Mouse (Mus musculus): ENCODE results near the gene Ip6k1.
A peak's percentile ranks its signal among the peaks of the same experiment; 100 is the strongest.
"Not testable (repeated sequence)": the region's sequence is repeated elsewhere in the genome, so short reads cannot be mapped to it uniquely, and the experiment has no call there.

The Ip6k1 gene

GRCm38 (mm10) chr9:107981684-107982605 is 20.4 kb upstream of the Ip6k1 start:
- DNase-seq (ENCODE audit: extremely low read depth, insufficient read length, low spot score) = no peak

DNA sequence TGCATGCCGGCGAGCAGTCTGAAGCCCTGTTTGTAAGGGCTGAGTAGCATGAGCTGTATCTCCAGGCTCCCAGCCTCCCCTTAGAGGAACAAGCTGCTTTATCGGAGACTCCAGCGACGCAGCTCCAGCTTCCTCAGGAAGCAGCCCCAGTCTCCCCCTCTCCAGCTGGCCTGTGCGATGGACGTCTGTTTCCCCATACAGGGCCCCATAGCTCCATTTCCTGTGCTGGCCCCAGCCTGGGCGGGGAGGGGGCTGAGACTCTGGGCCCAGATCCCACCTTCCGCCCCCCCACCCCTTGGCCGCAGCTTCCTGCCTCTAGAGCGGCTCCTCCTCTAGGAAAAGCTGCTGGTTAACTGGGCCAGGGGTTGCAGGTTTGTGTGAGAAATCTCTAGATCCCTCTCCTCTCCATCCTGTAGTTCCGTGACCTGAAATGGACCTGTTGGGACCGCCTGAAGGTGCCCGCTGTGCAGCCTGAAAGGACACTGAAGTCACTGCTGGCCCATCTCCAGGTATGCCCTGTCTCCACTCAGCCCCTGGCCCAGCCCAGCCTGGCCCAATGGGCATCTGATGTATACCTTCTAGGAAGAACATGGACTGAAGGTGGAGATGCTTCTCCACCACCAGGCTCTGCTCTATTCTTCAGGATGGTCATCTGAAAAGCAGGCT is 19.5 kb upstream of the Ip6k1 start, which contains the start of gene Gm20661:
TSS of gene Gm20661 (plus strand) at position 378 of the 666 bp plus-strand sequence.
- no peak for DNase-seq (ENCODE audit: extremely low read depth, insufficient read length, low spot score)

DNA sequence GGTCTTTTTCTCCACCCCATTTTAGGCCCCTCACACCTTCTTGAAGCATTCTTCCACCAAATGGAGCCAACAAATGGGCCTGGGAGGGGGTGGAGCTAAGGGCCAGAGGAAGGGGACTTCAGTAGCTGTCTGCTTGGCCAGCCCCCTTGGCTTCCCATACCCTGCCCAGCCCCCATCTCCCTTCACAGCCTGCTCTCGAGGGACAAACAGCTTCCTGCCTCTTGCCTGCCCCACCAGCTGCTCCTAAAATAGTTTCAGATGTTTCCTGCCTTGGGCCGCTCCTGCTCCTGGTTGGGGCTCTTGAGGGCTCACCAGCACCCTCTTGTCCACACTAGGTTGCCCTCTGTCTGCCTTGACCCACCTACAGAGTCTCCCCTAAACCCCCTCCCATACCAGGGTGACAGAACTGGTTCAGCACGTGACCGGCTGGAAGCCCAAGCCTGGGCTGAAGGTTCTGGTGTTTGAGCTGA is 18.8 kb upstream of the Ip6k1 start:
- no peak for DNase-seq (ENCODE audit: extremely low read depth, insufficient read length, low spot score)

GRCm38 (mm10) chr9:107984052-107984753 is 18.1 kb upstream of the Ip6k1 start:
- no peak for DNase-seq (ENCODE audit: extremely low read depth, insufficient read length, low spot score)

GRCm38 (mm10) chr9:107984754-107985055 is 17.6 kb upstream of the Ip6k1 start:
- DNase-seq (ENCODE audit: extremely low read depth, insufficient read length, low spot score) = no peak

- peak; percentile 93 for DNase-seq (ENCODE audit: extremely low read depth, insufficient read length, low spot score)
Observed at GRCm38 (mm10) chr9:107985131-107986119, 16.9 kb upstream of the Ip6k1 start, which contains the start of gene Inka1. Gene Inka1, minus strand, starts transcription at chr9:107985879.

DNA sequence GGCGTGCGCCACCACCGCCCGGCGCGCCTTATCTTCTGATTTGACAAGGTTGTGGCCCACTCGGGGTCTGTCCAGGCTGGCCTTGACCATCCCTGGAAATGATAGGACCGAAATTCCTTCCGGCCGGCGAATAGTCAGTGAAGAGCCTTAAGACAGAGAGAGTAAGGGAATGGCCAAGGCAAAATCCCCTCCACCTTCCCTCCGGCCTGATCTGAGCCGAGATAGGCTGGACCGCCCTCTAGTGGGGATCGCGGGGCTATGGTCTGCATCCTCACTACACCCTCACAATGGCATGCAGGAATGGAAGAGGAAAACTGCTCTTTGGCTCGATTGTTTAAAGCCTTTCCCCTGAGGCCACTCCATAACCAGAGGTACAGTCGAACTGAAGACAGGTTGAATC is 15.9 kb upstream of the Ip6k1 start:
- peak; percentile 62 for DNase-seq (ENCODE audit: extremely low read depth, insufficient read length, low spot score)

GRCm38 (mm10) chr9:107987950-107988349 is 14.4 kb upstream of the Ip6k1 start:
- no peak for DNase-seq (ENCODE audit: extremely low read depth, insufficient read length, low spot score)

DNA sequence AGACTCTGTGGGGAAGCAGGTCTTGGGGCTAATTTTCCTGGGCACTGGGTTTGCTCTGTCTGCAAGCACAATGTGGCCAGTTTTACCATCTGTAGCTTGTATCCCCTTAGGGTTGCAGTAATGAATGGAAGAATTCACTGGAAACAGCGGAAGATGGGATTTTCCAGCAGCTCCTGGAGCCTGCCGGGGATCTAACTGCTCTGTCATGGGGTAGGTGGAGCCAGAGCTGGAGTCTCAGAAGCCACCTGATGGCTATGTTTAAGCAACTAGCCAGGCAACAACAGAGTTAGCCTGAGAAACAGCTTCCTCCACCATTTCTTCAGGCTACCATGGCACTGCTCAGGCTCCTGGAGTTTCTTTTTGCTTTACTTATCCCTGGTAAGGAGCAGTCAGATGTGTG is 10.1 kb upstream of the Ip6k1 start, which contains the start of gene Cdhr4:
TSS of gene Cdhr4 (plus strand) at position 301 of the 400 bp plus-strand sequence.
- DNase-seq (ENCODE audit: extremely low read depth, insufficient read length, low spot score) = no peak

DNA sequence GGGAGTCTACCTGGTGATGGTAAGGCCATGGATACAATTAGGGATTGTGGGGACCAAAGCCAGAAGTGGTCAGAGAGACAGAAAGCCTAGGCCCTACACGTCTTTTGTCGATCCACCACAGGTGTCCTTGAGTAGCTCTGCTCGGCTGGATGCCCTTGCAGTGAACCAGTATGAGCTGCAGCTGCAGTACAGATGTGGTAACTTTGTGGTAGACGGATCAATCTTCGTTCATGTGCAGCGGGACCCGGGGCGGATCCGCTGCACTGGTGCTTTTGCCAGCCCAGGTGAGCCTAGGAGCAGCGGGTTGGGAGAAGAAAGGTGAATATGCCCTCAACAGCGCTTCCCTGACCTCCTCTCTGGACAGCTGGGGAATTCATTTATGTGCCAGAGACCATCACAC is 9.3 kb upstream of the Ip6k1 start:
- DNase-seq (ENCODE audit: extremely low read depth, insufficient read length, low spot score) = no peak

DNA sequence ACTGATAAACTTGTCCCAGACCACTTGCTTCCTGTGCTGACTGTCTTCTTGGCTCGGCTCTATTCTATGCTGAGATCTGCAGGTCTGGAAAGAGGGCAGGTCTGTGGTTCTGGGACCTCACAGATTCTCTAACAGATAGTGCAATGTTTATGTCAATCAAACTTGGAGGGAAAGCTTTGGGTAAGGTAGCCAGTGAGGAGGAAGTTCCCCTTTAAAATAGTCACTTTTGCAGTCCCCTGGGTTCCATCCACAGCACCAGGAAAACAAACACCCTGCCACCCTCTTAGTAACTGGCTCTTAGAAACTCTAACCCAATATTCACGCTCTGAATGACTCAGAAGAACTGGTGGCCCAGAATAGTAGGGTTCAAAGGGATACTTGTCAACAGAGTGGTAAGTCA is 7.8 kb upstream of the Ip6k1 start:
- no peak for DNase-seq (ENCODE audit: extremely low read depth, insufficient read length, low spot score)

GRCm38 (mm10) chr9:107995513-107995912 is 6.8 kb upstream of the Ip6k1 start:
- no peak for DNase-seq (ENCODE audit: extremely low read depth, insufficient read length, low spot score)

- no peak for DNase-seq (ENCODE audit: extremely low read depth, insufficient read length, low spot score)
Observed at GRCm38 (mm10) chr9:107996049-107996448, 6.3 kb upstream of the Ip6k1 start, which contains the start of gene Gm20662. Gene Gm20662, plus strand, starts transcription at chr9:107996349.

- no peak for DNase-seq (ENCODE audit: extremely low read depth, insufficient read length, low spot score)
Observed at GRCm38 (mm10) chr9:108002778-108003530, 653 bp downstream of the Ip6k1 start.

DNA sequence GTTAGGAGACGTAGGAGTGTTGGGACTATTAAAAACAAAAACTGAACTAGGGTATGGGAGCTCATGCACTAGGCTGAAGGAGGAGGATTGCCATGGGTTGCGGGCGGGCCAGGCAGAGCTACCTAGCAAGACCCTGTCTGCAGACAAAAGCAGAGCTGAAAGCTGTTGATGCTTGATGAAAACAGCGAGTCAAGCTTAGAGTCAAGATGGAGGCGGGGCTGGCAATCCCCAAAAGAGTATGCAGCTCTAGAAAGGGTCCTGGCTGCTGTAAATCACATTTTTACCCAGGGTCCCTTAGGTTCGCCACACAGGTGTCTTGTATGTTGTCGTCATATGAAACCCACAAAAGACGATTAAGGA is 1.2 kb downstream of the Ip6k1 start:
- no peak for DNase-seq (ENCODE audit: extremely low read depth, insufficient read length, low spot score)

GRCm38 (mm10) chr9:108008041-108008440 is 5.7 kb downstream of the Ip6k1 start:
- DNase-seq (ENCODE audit: extremely low read depth, insufficient read length, low spot score) = no peak

- DNase-seq (ENCODE audit: extremely low read depth, insufficient read length, low spot score) = peak; percentile 18
Observed at GRCm38 (mm10) chr9:108010385-108010784, 8.1 kb downstream of the Ip6k1 start.

- not testable (repeated sequence) for DNase-seq (ENCODE audit: extremely low read depth, insufficient read length, low spot score)
Observed at GRCm38 (mm10) chr9:108013577-108013976, 11.3 kb downstream of the Ip6k1 start.

DNA sequence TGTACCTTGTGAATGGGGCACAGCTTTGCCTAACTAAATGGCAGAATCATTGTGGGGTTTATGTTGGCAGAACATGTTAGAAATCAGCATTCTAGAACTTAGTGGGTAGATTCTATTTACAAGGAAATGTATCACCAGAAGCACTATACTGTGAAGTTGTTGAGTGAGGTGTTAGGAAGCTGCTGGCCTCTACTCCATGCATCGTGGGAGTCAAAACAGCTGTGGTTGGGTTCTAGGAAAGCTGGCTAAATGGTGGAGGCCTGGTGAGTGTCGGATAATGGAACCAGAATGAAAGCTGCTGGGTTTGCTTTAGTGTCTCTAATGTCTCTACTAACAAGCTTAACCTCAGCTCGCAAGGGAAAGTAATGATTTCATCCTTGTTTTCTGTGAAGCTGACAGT is 14.8 kb downstream of the Ip6k1 start:
- DNase-seq (ENCODE audit: extremely low read depth, insufficient read length, low spot score) = no peak

Measured in 3134 (cell line).